Mouse (Mus musculus): ENCODE data around the gene Olfr520. TPM values are rescaled to one million over a fixed set of nuclear protein-coding genes. Genes with fewer than 3 reads are reported as not detected.

Gene Olfr520
- polyA plus RNA-seq, 1 experiment from 2014 or later = not detected

DNA sequence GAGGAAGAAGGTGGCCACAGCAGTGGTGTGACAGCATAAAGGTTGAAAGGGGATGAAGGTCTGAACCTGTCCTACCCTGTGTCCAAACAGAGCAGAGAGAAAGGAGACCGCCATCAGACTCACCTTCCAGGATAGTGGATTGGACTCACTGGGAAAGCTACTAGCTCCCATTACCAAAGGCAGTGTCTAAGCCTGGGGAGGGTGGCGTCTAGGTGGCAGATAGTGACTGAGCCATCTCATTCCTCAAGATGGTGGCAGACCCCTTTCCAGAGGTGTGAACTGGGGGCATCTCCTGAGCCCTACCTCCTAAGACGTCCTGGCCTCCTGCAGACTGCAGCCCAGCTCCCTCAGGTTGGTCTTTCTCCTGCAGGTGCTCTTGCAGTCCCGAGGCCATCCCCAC is 29.4 kb upstream of the Olfr520 start:
- WGBS = 81% methylated on average over 4 of the region's 4 CpGs
- Histone ChIP-seq H3K9me3 (ENCODE audit: control insufficient read depth) (no peaks in the 10 kb centered on the region), H3K27ac (ENCODE audit: low read depth, low read length) (no peak overlapping the region), H3K27me3 (replicated peaks; ENCODE audit: control insufficient read depth, insufficient read depth, low read length) (no peaks in the 10 kb centered on the region; the same call in 1 of the 2 replicates), H3K4me3 (ENCODE audit: low read depth, low read length) (no peak overlapping the region), H3K4me2 (replicated peaks; ENCODE audit: low read depth) (no peak overlapping the region), H3K36me3 (ENCODE audit: control insufficient read depth, insufficient read depth) (no peaks in the 10 kb centered on the region; the same call in 1 of the 2 replicates), H3K4me1 (replicated peaks; ENCODE audit: control insufficient read depth, insufficient read depth, low read length) (0 out of 2 replicates have a peak, but pooled peaks cover 5% of the 10 kb centered on the region), H3K9ac (ENCODE audit: low read depth, low read length) (no peak overlapping the region)
- ATAC-seq = no peak
- TF ChIP-seq CTCF (IDR thresholded peaks at IDR 0.05; ENCODE audit: low read depth) = no peak

DNA sequence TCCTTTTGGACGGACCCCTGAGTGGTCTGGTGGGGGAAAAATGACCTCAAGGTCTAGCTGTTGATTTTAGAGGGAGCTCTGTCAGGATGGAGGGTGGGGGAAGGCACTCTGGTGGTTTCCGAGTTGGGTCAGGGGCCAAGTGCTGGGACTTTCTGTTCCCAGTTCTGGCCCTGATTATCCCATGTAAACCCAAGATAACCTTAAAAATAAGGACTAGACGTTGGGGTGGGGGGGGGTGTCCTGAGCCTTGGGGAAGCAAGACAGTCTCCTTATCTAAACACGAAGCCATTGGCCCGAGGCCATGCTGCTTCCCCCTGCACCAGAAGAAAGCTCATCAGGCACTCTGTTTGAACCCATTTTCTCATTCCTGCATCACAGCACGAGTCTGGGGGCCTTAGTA is 27.9 kb upstream of the Olfr520 start:
- no peak for ATAC-seq
- H3K9ac ChIP-seq (ENCODE audit: low read depth, low read length) = no peak overlapping the region
- H3K4me3 ChIP-seq (ENCODE audit: low read depth, low read length) = no peak overlapping the region
- no peaks in the 10 kb centered on the region for H3K9me3 ChIP-seq (ENCODE audit: control insufficient read depth)
- no peak overlapping the region for H3K27ac ChIP-seq (ENCODE audit: low read depth, low read length)
- peaks cover under 1% of the 10 kb centered on the region; the same call in 1 of the 2 replicates for H3K4me1 ChIP-seq (replicated peaks; ENCODE audit: control insufficient read depth, insufficient read depth, low read length)
- no peaks in the 10 kb centered on the region; the same call in 1 of the 2 replicates for H3K27me3 ChIP-seq (replicated peaks; ENCODE audit: control insufficient read depth, insufficient read depth, low read length)
- no peak for TF ChIP-seq CTCF (IDR thresholded peaks at IDR 0.05; ENCODE audit: low read depth)
- H3K36me3 ChIP-seq (ENCODE audit: control insufficient read depth, insufficient read depth) = no peaks in the 10 kb centered on the region; the same call in 1 of the 2 replicates
- H3K4me2 ChIP-seq (replicated peaks; ENCODE audit: low read depth) = no peak overlapping the region
- 52% methylated on average over 6 of the region's 6 CpGs for WGBS

DNA sequence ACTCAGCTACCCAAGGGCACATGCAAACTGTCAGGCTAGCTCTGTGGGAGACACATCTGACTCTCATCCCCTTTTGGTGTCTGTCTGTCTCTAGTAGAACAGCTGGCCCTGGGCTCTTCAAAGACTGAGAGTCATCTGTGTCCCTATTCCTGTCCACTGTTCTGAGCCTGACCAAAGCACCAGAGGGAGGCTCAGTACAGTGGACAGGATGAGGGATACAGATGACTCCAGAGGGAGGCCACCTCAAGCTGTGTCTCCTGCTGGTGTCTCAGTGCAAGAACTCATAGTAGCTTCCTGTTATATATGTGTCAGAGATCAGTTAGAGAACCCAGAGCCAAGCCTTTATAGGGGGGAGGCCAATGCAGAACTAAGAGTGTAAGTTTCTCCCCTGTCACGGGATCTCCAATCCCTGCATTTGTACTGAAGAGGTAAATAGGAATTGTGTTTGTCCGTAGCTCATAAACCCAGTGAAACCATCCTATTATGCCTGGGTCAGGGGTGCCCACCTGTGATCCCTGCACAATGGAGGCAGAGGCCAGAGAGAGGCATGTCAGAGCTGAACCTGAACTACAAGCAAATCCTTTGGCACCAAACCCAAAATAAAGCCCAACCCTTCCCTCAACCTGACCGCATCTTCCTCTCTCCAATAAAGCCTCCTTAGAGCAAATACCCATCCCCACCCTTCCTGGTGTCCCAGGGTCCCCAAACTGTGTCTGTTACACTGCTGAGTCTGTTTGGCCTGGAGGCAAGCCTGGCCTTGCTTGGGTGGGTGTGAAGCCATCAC is 25.1 kb upstream of the Olfr520 start:
- WGBS = 81% methylated on average over 3 of the region's 3 CpGs
- TF ChIP-seq CTCF (IDR thresholded peaks at IDR 0.05; ENCODE audit: low read depth) = no peak
- H3K4me2 ChIP-seq (replicated peaks; ENCODE audit: low read depth) = peak overlapping the region; percentile 33; the same call in 1 of the 2 replicates
- peaks cover 9% of the 10 kb centered on the region; the same call in 1 of the 2 replicates for H3K4me1 ChIP-seq (replicated peaks; ENCODE audit: control insufficient read depth, insufficient read depth, low read length)
- H3K4me3 ChIP-seq (ENCODE audit: low read depth, low read length) = no peak overlapping the region
- peaks cover 3% of the 10 kb centered on the region; the same call in 1 of the 2 replicates for H3K27me3 ChIP-seq (replicated peaks; ENCODE audit: control insufficient read depth, insufficient read depth, low read length)
- H3K27ac ChIP-seq (ENCODE audit: low read depth, low read length) = no peak overlapping the region
- no peak overlapping the region for H3K9ac ChIP-seq (ENCODE audit: low read depth, low read length)
- no peaks in the 10 kb centered on the region; the same call in 1 of the 2 replicates for H3K36me3 ChIP-seq (ENCODE audit: control insufficient read depth, insufficient read depth)
- no peak for ATAC-seq
- H3K9me3 ChIP-seq (ENCODE audit: control insufficient read depth) = no peaks in the 10 kb centered on the region

DNA sequence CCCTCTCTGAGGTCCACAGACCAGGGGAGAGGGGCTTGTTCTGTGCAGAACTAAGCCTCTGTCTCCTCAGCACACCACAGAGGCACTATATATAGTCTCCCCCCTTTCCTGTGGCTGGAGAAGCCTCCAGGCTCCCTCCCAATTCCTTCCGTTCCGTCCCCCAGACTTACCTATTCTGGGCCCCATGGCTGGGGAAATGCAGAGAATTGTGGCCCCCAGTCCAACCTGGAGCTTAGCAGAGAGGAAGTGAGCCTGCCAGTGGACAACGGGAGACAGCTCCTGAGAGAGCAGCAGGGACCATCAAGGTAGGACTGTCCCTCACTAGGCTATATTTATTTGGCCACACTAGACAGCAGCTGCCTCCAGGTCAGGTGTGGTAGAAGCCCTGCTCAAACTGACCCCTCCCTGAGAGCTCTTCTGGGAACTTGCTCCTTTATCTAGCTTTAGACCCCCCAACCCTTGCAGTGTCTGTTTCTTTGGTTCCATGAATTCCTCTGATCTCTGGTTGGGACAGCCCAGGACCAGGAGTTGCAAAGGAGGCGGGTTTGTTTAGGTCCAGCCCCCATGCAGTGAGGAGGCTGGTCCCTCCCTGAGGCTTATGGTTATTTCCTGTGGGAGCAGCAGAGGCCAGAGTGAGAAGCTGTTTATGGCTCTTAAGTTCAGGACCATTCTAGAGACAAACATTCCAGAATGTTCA is 23.6 kb upstream of the Olfr520 start:
- no peaks in the 10 kb centered on the region for H3K9me3 ChIP-seq (ENCODE audit: control insufficient read depth)
- 0 out of 2 replicates have a peak, but pooled peaks have one; percentile 44 for ATAC-seq
- no peak overlapping the region for H3K4me3 ChIP-seq (ENCODE audit: low read depth, low read length)
- TF ChIP-seq CTCF (IDR thresholded peaks at IDR 0.05; ENCODE audit: low read depth) = no peak; the same call in 1 of the 2 replicates
- WGBS = 46% methylated on average over 4 of the region's 4 CpGs
- peak overlapping the region; percentile 63; the same call in 1 of the 2 replicates for H3K27ac ChIP-seq (ENCODE audit: low read depth, low read length)
- peak overlapping the region; percentile 33; the same call in 1 of the 2 replicates for H3K4me2 ChIP-seq (replicated peaks; ENCODE audit: low read depth)
- peaks cover 12% of the 10 kb centered on the region; the same call in 1 of the 2 replicates for H3K4me1 ChIP-seq (replicated peaks; ENCODE audit: control insufficient read depth, insufficient read depth, low read length)
- no peak overlapping the region for H3K9ac ChIP-seq (ENCODE audit: low read depth, low read length)
- H3K27me3 ChIP-seq (replicated peaks; ENCODE audit: control insufficient read depth, insufficient read depth, low read length) = peaks cover 7% of the 10 kb centered on the region; the same call in 1 of the 2 replicates
- H3K36me3 ChIP-seq (ENCODE audit: control insufficient read depth, insufficient read depth) = no peaks in the 10 kb centered on the region; the same call in 1 of the 2 replicates

DNA sequence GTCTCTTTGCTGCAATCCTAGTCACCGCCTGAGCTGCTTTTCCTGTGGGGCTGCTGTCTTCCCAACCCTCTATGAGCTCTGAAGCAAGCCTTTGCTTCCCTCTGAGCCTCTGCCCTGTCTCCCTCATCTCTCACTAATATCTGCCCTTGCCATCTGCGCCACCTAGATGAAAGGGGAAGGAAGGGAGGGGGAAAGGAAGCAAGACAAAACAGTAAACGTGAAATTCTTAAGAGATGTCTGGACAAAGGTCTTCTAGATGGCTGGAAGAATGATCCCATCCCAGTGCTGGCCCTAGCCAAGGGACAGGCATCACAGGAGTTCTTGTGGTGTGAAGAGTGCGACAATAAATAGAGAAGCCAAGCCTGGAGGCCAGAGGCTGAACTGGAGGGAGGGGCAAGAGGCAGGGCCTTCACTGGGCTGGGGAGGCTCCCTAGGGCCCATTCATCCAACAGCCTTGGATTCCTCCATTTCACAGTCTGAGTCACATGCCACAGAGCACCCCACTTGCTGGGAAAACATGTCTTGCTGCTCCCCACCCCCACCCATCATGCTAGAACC is 23.0 kb upstream of the Olfr520 start:
- WGBS = 52% methylated on average over 4 of the region's 4 CpGs
- ATAC-seq = no peak
- H3K27ac ChIP-seq (ENCODE audit: low read depth, low read length) = peak overlapping the region; percentile 63; the same call in 1 of the 2 replicates

More for the DNA sequence above, 23.0 kb upstream of the Olfr520 start:
- TF ChIP-seq CTCF (IDR thresholded peaks at IDR 0.05; ENCODE audit: low read depth) = no peak; the same call in 1 of the 2 replicates
- Histone ChIP-seq H3K27me3 (replicated peaks; ENCODE audit: control insufficient read depth, insufficient read depth, low read length) (0 out of 2 replicates have a peak, but pooled peaks cover 7% of the 10 kb centered on the region), H3K4me2 (replicated peaks; ENCODE audit: low read depth) (no peak overlapping the region), H3K4me1 (replicated peaks; ENCODE audit: control insufficient read depth, insufficient read depth, low read length) (peaks cover 12% of the 10 kb centered on the region; the same call in 1 of the 2 replicates), H3K36me3 (ENCODE audit: control insufficient read depth, insufficient read depth) (no peaks in the 10 kb centered on the region; the same call in 1 of the 2 replicates), H3K9ac (ENCODE audit: low read depth, low read length) (no peak overlapping the region), H3K4me3 (ENCODE audit: low read depth, low read length) (no peak overlapping the region), H3K9me3 (ENCODE audit: control insufficient read depth) (no peaks in the 10 kb centered on the region)

Data from intestine, postnatal 0 days (tissue).